Comparison of ENCODE assay signal across 17 mouse cellular contexts in the genomic region with DNA sequence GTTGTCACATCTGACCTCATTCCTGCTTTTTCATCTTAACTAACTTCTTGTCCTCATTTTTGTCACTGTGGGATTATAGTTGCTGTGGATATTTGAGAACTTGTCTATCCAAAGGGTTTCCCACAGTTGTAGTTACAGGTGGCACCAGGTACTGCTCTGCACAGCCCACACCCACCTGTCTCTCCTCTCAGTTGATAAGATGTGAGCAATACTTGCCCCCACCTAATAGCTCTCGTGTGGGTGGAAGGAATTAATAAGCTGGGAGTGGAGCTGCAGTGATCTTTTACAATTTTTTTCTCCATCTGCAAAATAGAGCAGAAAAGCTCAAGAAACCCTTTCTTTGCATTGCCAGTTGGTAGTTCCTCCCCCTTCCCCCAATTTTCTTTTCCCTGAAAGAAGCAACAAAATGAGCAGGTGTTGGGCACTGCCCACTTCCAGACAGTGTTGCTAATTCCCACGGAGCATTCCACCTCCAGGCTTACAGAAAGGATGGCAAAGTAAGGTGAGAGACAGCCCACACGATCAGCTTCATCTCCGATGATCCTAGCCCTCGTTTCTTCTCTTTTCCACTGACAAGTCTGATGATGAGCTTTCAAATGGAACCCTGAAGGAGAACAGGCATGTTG.
"Had no signal": no experiment of that assay in that cellular context is flagged by ENCODE, and none has a peak within 500 bp of the region (broad histone marks: within the 10 kb centered on the region; RNA-seq: fewer than 3 reads in every experiment).

No protein-coding gene starts in this region.

- H3K36me3 ChIP-seq: limb, embryonic 12.5 days; liver, embryonic 13.5 days; lung, embryonic 15.5 days; midbrain, embryonic 15.5 days; neural tube, embryonic 12.5 days had no signal

- ATAC-seq: intestine, postnatal 0 days; liver, postnatal 0 days; midbrain, embryonic 15.5 days had no signal

- H3K27me3 ChIP-seq: limb, embryonic 12.5 days; liver, embryonic 13.5 days; lung, embryonic 15.5 days; megakaryocyte, embryonic 14.5 days; midbrain, embryonic 15.5 days; neural tube, embryonic 12.5 days had no signal

- H3K4me2 ChIP-seq: limb, embryonic 12.5 days; liver, embryonic 13.5 days; lung, embryonic 15.5 days; midbrain, embryonic 11.5 days; midbrain, embryonic 15.5 days; neural tube, embryonic 12.5 days had no signal

- H3K9ac ChIP-seq: limb, embryonic 12.5 days; liver, embryonic 13.5 days; liver, postnatal 0 days; lung, embryonic 15.5 days; midbrain, embryonic 15.5 days; neural tube, embryonic 12.5 days had no signal

- H3K27ac ChIP-seq: left cerebral cortex, adult 2 months; limb, embryonic 12.5 days; liver, embryonic 13.5 days; lung, embryonic 15.5 days; macrophage; midbrain, embryonic 15.5 days; neural tube, embryonic 12.5 days had no signal

- H3K4me3 ChIP-seq: left cerebral cortex, adult 2 months; limb, embryonic 12.5 days; liver, embryonic 13.5 days; lung, embryonic 15.5 days; megakaryocyte, embryonic 14.5 days; midbrain, embryonic 15.5 days; neural tube, embryonic 12.5 days had no signal

- DNase-seq: kidney, adult 8-10 months; kidney, postnatal 25 days; liver; liver, embryonic 13.5 days; liver, postnatal 0 days; lung, postnatal 14 days; spleen, adult 18-20 months; thymus, postnatal 4 days had no signal

- H3K4me1 ChIP-seq: limb, embryonic 12.5 days; liver, embryonic 13.5 days; lung, embryonic 15.5 days; megakaryocyte, embryonic 14.5 days; midbrain, embryonic 15.5 days; neural tube, embryonic 12.5 days had no signal

- H3K9me3 ChIP-seq: limb, embryonic 12.5 days; liver, embryonic 13.5 days; lung, embryonic 15.5 days; midbrain, embryonic 15.5 days; neural tube, embryonic 12.5 days had no signal
